ENCODE assay signal across 10 mouse cellular contexts in genomic region chr2:148890021-148890851, GRCm38 (mm10). TPM values are rescaled to one million over a fixed set of nuclear protein-coding genes. Genes with fewer than 3 reads are reported as not detected.
DNase-seq lines count a peak whose midpoint lies in the region; ATAC-seq and TF ChIP-seq lines count a peak whose summit lies in the region.
"Had no signal": no experiment of that assay in that cellular context is flagged by ENCODE, and none has a peak within 500 bp of the region (broad histone marks: within the 10 kb centered on the region; RNA-seq: fewer than 3 reads in every experiment).

No protein-coding gene starts in this region.

- no peaks in the 10 kb centered on the region for H3K4me1 ChIP-seq in brown adipose tissue, adult 24 weeks (ENCODE audit: control insufficient read depth, insufficient read depth, insufficient read length, low read length)
- peaks cover 17% of the 10 kb centered on the region for H3K4me1 ChIP-seq in midbrain, embryonic 10.5 days
- H3K4me1 ChIP-seq in intestine, postnatal 0 days (replicated peaks; ENCODE audit: control insufficient read depth, insufficient read depth, low read length), result no peaks in the 10 kb centered on the region
- H3K4me1 ChIP-seq: embryonic facial prominence, embryonic 13.5 days; limb, embryonic 12.5 days had no signal

- no peaks in the 10 kb centered on the region for H3K9me3 ChIP-seq in midbrain, embryonic 10.5 days (replicated peaks)
- no peaks in the 10 kb centered on the region for H3K9me3 ChIP-seq in intestine, postnatal 0 days (ENCODE audit: control insufficient read depth)
- H3K9me3 ChIP-seq: embryonic facial prominence, embryonic 13.5 days; limb, embryonic 12.5 days had no signal

- no peak overlapping the region for H3K4me2 ChIP-seq in intestine, postnatal 0 days (replicated peaks; ENCODE audit: low read depth)
- H3K4me2 ChIP-seq: embryonic facial prominence, embryonic 13.5 days; limb, embryonic 12.5 days had no signal

- ATAC-seq in intestine, postnatal 0 days, result no peak

- 38% methylated on average over 5 of the region's 5 CpGs for WGBS in midbrain, embryonic 10.5 days
- WGBS in intestine, postnatal 0 days, result 76% methylated on average over 5 of the region's 5 CpGs

- H3K27me3 ChIP-seq in midbrain, embryonic 10.5 days (ENCODE audit: low read depth, poor library complexity, severe bottlenecking), result no peaks in the 10 kb centered on the region
- no peaks in the 10 kb centered on the region for H3K27me3 ChIP-seq in intestine, postnatal 0 days (replicated peaks; ENCODE audit: control insufficient read depth, insufficient read depth, low read length)
- H3K27me3 ChIP-seq: embryonic facial prominence, embryonic 13.5 days; limb, embryonic 12.5 days had no signal

- TF ChIP-seq CTCF in intestine, postnatal 0 days (IDR thresholded peaks at IDR 0.05; ENCODE audit: low read depth), result no peak

- H3K36me3 ChIP-seq in midbrain, embryonic 10.5 days, result no peaks in the 10 kb centered on the region
- no peaks in the 10 kb centered on the region for H3K36me3 ChIP-seq in intestine, postnatal 0 days (ENCODE audit: control insufficient read depth, insufficient read depth)
- H3K36me3 ChIP-seq: embryonic facial prominence, embryonic 13.5 days; limb, embryonic 12.5 days had no signal

- peak; percentile 23 for DNase-seq in gastrocnemius, postnatal 14 days
- DNase-seq in gastrocnemius, postnatal 4 days (ENCODE audit: low spot score in 2 of 2), result no peak
- DNase-seq in heart, adult 9 months (ENCODE audit: low spot score in 2 of 2), result peak; percentile 59 to 63
- no peak for DNase-seq in midbrain, embryonic 10.5 days (ENCODE audit: low spot score)
- DNase-seq in spleen, adult 18-20 months, result no peak
- no peak for DNase-seq in testis, postnatal 10 days (ENCODE audit: low spot score)

- no peak overlapping the region for H3K4me3 ChIP-seq in brown adipose tissue, adult 24 weeks (ENCODE audit: insufficient read depth, low read depth, low read length)
- H3K4me3 ChIP-seq in midbrain, embryonic 10.5 days, result no peak overlapping the region
- H3K4me3 ChIP-seq in intestine, postnatal 0 days (ENCODE audit: low read depth, low read length), result no peak overlapping the region
- H3K4me3 ChIP-seq: embryonic facial prominence, embryonic 13.5 days; limb, embryonic 12.5 days had no signal

- H3K9ac ChIP-seq in intestine, postnatal 0 days (ENCODE audit: low read depth, low read length), result no peak overlapping the region
- H3K9ac ChIP-seq: embryonic facial prominence, embryonic 13.5 days; limb, embryonic 12.5 days had no signal

- 0 out of 2 replicates have a peak overlapping the region, but pooled peaks have one; percentile 8 for H3K27ac ChIP-seq in brown adipose tissue, adult 24 weeks (replicated peaks; ENCODE audit: low read depth, low read length)
- H3K27ac ChIP-seq in midbrain, embryonic 10.5 days (replicated peaks), result peak overlapping the region; percentile 80
- H3K27ac ChIP-seq in intestine, postnatal 0 days (ENCODE audit: low read depth, low read length), result no peak overlapping the region
- H3K27ac ChIP-seq: embryonic facial prominence, embryonic 13.5 days; limb, embryonic 12.5 days had no signal

- intact Hi-C loops in gastrocnemius, postnatal 14 days (cut with DNase I; ENCODE audit: low total_unique reads), result no loop called here

RNA-seq across cellular contexts. Expression of gene Cst3, which starts 14.7 kb away (rescaled TPM):
- 100 to 1,000 TPM; 488 to 506 TPM for total RNA-seq in gastrocnemius, postnatal 14 days (2021)
- 100 to 1,000 TPM; 380 to 427 TPM for total RNA-seq in gastrocnemius, postnatal 4 days (2021)
- polyA plus RNA-seq in brown adipose tissue, adult 24 weeks (2012; ENCODE audit: insufficient read depth, insufficient read length, missing spikeins), result 1,454 and 1,867 TPM in 2 replicates
- 291 and 331 TPM in 2 replicates for polyA plus RNA-seq in midbrain, embryonic 10.5 days (2016; fragmentation: Nextera tagmentation; extraction: Ambion mirVana)
- polyA plus RNA-seq in intestine, postnatal 0 days (2015; fragmentation: Nextera tagmentation; extraction: Ambion mirVana), result 305 and 313 TPM in 2 replicates

RNA-seq across cellular contexts. Expression of gene 9230104L09Rik, which starts 25.4 kb away (rescaled TPM):
- 1 to 10 TPM in 1 of 2 experiments, under 1 TPM in 1; 0.53 to 1.5 TPM for total RNA-seq in gastrocnemius, postnatal 14 days (2021)
- not detected for total RNA-seq in gastrocnemius, postnatal 4 days (2021)
- polyA plus RNA-seq in brown adipose tissue, adult 24 weeks (2012; ENCODE audit: insufficient read depth, insufficient read length, missing spikeins), result 2.5 TPM in 1 of 2 replicates, not detected in the other
- polyA plus RNA-seq in midbrain, embryonic 10.5 days (2016; fragmentation: Nextera tagmentation; extraction: Ambion mirVana), result not detected in 2 replicates
- polyA plus RNA-seq in intestine, postnatal 0 days (2015; fragmentation: Nextera tagmentation; extraction: Ambion mirVana), result not detected in 2 replicates
- polyA plus RNA-seq: embryonic facial prominence, embryonic 13.5 days; limb, embryonic 12.5 days had no signal

RNA-seq across cellular contexts. Expression of gene Cst9, which starts 55.3 kb away (rescaled TPM):
- total RNA-seq in gastrocnemius, postnatal 14 days (2021), result not detected
- total RNA-seq in gastrocnemius, postnatal 4 days (2021), result not detected
- not detected in 2 replicates for polyA plus RNA-seq in brown adipose tissue, adult 24 weeks (2012; ENCODE audit: insufficient read depth, insufficient read length, missing spikeins)
- polyA plus RNA-seq in midbrain, embryonic 10.5 days (2016; fragmentation: Nextera tagmentation; extraction: Ambion mirVana), result not detected in 2 replicates
- polyA plus RNA-seq in intestine, postnatal 0 days (2015; fragmentation: Nextera tagmentation; extraction: Ambion mirVana), result not detected in 2 replicates
- polyA plus RNA-seq: embryonic facial prominence, embryonic 13.5 days; limb, embryonic 12.5 days had no signal

Comparison
In these comparisons a context has a peak if more than half of its experiments do, and no peak if none do; other contexts are left out.
1. DNase-seq: peak in gastrocnemius, postnatal 14 days (single experiment) and heart, adult 9 months (2 of 2); none in gastrocnemius, postnatal 4 days (0 of 2), midbrain, embryonic 10.5 days (single experiment), spleen, adult 18-20 months (0 of 2) and testis, postnatal 10 days (single experiment).